Mouse (Mus musculus) ES-E14 (cell line): ENCODE results near the gene Smarcc2. TPM values are rescaled to one million over a fixed set of nuclear protein-coding genes. Genes with fewer than 3 reads are reported as not detected.

Source experiments
- DNase-seq: peaks from one replicate; pipeline ENCODE4 v3.0.0-alpha.2; 2013; ENCODE audit warnings: low read depth, low spot score
- H3K27ac ChIP-seq: 2 replicates; pipeline ENCODE4 v1.5.1; 2012; ENCODE audit warnings: low read depth, mild to moderate bottlenecking, low read length, moderate library complexity, mixed read lengths; ENCODE audit not compliant: poor library complexity, insufficient read depth, severe bottlenecking
- H3K36me3 ChIP-seq: 2 replicates; pipeline ENCODE4 v1.6.1; 2012; ENCODE audit warnings: mild to moderate bottlenecking, low read length, moderate library complexity, mixed read lengths; ENCODE audit not compliant: control insufficient read depth, poor library complexity, insufficient read depth, severe bottlenecking
- H3K4me1 ChIP-seq, 2 experiments: fragments of 150-350 bp in 1 of 2; sonication (generic) in 1 of 2; 2 replicates each; pipeline ENCODE4 v1.6.1; 2012; ENCODE audit warnings: low read length in 2 of 2, mild to moderate bottlenecking in 1 of 2, mixed read lengths in 1 of 2; ENCODE audit not compliant: control insufficient read depth in 2 of 2, insufficient read depth in 2 of 2, poor library complexity in 1 of 2
- H3K4me3 ChIP-seq, 2 experiments: fragments of 150-350 bp in 1 of 2; sonication (generic) in 1 of 2; 2 replicates each; pipeline ENCODE4 v1.5.1; 2012; ENCODE audit warnings: low read length in 2 of 2, low read depth in 1 of 2, mild to moderate bottlenecking in 1 of 2, mixed read lengths in 1 of 2; ENCODE audit not compliant: insufficient read depth in 1 of 2, poor library complexity in 1 of 2, severe bottlenecking in 1 of 2
- H3K9ac ChIP-seq: 2 replicates; pipeline ENCODE4 v1.6.1; 2012; ENCODE audit warnings: low read depth, mild to moderate bottlenecking, low read length, mixed read lengths; ENCODE audit not compliant: poor library complexity, insufficient read depth, severe bottlenecking
- H3K9me3 ChIP-seq: fragments of 150-350 bp; sonication (generic); 2 replicates; pipeline ENCODE4 v1.6.1; 2012; ENCODE audit warnings: low read depth, mild to moderate bottlenecking, low read length; ENCODE audit not compliant: control insufficient read depth, insufficient read depth
- CHD2 ChIP-seq: IDR thresholded peaks from 2 replicates; pipeline ENCODE4 v1.6.1; 2014; ENCODE audit warnings: mild to moderate bottlenecking, low read depth, low read length, inconsistent platforms
- HCFC1 ChIP-seq: IDR thresholded peaks from 2 replicates; pipeline ENCODE4 v1.6.1; 2012; ENCODE audit warnings: low read length, inconsistent platforms, borderline replicate concordance; ENCODE audit not compliant: insufficient read depth
- MAFK ChIP-seq: IDR thresholded peaks from 2 replicates; pipeline ENCODE4 v1.6.1; 2014; ENCODE audit warnings: mild to moderate bottlenecking, low read depth, low read length, inconsistent platforms; ENCODE audit not compliant: insufficient read depth
- ZC3H11A ChIP-seq: IDR thresholded peaks from 2 replicates; pipeline ENCODE4 v1.6.1; 2012; ENCODE audit warnings: low read depth, mild to moderate bottlenecking, inconsistent platforms, low read length, borderline replicate concordance
- ZNF384 ChIP-seq: IDR thresholded peaks from 2 replicates; pipeline ENCODE4 v1.6.1; 2012; ENCODE audit warnings: low read depth, low read length, inconsistent platforms
- in situ Hi-C, 2 experiments: fragments of 600-800 bp; cut with MboI; formaldehyde crosslinking; loops; one replicate each; pipeline ENCODE4 v1.15.1; 2025; ENCODE audit warnings: low sequenced_read_pairs in 2 of 2, inconsistent platforms in 1 of 2; ENCODE audit not compliant: unreplicated experiment in 2 of 2
- total RNA-seq: library from RNA; depleted of rRNA; stranded (reverse); fragments of 300-350 nt; gene quantifications from 2 replicates; pipeline ENCODE4 v1.2.3, GENCODE M21; 2012

The Smarcc2 gene
- total RNA-seq, 1 experiment = 18.9 TPM

GRCm38 (mm10) chr10:128457676-128458075 is 1.4 kb upstream of the Smarcc2 start:
- no peak overlapping the region for H3K27ac ChIP-seq
- H3K9me3 ChIP-seq = no peaks in the 10 kb centered on the region
- TF ChIP-seq ZNF384 = no peak
- no peak for TF ChIP-seq ZC3H11A
- TF ChIP-seq MAFK = no peak
- no peak for TF ChIP-seq CHD2
- no peak for TF ChIP-seq HCFC1
- H3K4me3 ChIP-seq = no peak overlapping the region
- in situ Hi-C loops = no loop called here
- H3K9ac ChIP-seq = no peak overlapping the region
- DNase-seq = no peak
- H3K36me3 ChIP-seq = no peaks in the 10 kb centered on the region
- peaks cover 2 to 9% of the 10 kb centered on the region in 2 experiments; a peak in 2 of 4 replicates for H3K4me1 ChIP-seq

DNA sequence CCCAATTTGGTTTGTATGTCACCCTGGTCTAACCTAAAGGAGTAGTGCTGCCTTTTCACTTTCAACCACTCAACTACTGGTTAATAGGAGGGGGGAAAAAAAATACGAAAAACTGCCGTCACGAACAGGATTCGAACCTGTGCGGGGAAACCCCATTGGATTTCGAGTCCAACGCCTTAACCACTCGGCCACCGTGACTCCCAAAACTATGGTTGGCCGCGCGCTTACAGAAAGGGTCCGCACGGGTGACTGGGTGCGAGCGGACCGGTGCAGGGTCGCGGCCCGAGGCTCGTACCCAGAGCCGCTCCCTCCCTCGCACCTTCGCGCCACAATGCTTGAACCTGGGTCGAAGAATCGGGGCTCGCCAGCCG is 715 bp upstream of the Smarcc2 start:
- H3K27ac ChIP-seq = peak overlapping the region; percentile 52; the same call in 1 of the 2 replicates
- H3K9ac ChIP-seq = peak overlapping the region; percentile 96
- in situ Hi-C loops = no loop called here
- peak; percentile 81 for DNase-seq
- peaks cover 2 to 9% of the 10 kb centered on the region in 2 experiments; a peak in 2 of 4 replicates for H3K4me1 ChIP-seq
- H3K9me3 ChIP-seq = no peaks in the 10 kb centered on the region
- TF ChIP-seq CHD2 = no peak
- peak; percentile 83 for TF ChIP-seq ZNF384
- TF ChIP-seq MAFK = peak; percentile 91
- TF ChIP-seq ZC3H11A = no peak
- TF ChIP-seq HCFC1 = 0 out of 2 replicates have a peak, but pooled peaks have one; percentile 70
- H3K36me3 ChIP-seq = no peaks in the 10 kb centered on the region
- peak overlapping the region; percentile 82 to 99 for H3K4me3 ChIP-seq

GRCm38 (mm10) chr10:128459409-128460269 is 591 bp downstream of the Smarcc2 start:
- H3K9ac ChIP-seq = peak overlapping the region; percentile 96
- in situ Hi-C loops = no loop called here
- H3K4me3 ChIP-seq = peak overlapping the region; percentile 88 to 99
- no peak overlapping the region for H3K27ac ChIP-seq
- no peak for DNase-seq
- H3K36me3 ChIP-seq = no peaks in the 10 kb centered on the region
- peaks cover 2 to 7% of the 10 kb centered on the region in 2 experiments; a peak in 2 of 4 replicates for H3K4me1 ChIP-seq
- TF ChIP-seq ZC3H11A (no peak), MAFK (no peak), HCFC1 (no peak), CHD2 (no peak), ZNF384 (no peak)
- H3K9me3 ChIP-seq = no peaks in the 10 kb centered on the region

DNA sequence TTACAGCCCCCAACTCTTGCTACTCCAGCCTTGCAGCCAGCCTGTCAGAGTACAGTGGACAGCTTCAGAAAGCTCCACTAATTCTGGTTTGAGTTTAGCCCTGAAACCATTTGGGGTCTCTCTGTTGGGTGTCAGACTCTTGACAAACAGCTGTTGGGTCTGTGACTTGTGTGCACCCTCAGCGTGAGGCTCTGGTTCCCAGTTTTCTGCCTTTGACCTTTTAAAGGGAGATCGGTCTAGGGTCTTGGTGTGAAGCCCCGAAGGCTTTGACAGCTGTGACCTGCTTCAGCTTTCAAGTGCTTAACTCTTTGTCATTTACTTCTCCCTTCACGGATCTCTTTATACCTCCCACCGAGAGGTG is 1.2 kb downstream of the Smarcc2 start:
- no peaks in the 10 kb centered on the region for H3K9me3 ChIP-seq
- no peak for DNase-seq
- H3K4me3 ChIP-seq = peak overlapping the region in 1 of 2 experiments; percentile 82; a peak in 2 of 4 replicates
- TF ChIP-seq HCFC1 (no peak), ZC3H11A (no peak), CHD2 (no peak), ZNF384 (no peak), MAFK (no peak)
- in situ Hi-C loops = no loop called here
- no peak overlapping the region for H3K9ac ChIP-seq
- H3K4me1 ChIP-seq = peaks cover 2% of the 10 kb centered on the region in 2 experiments; a peak in 1 of 4 replicates
- H3K27ac ChIP-seq = no peak overlapping the region
- H3K36me3 ChIP-seq = no peaks in the 10 kb centered on the region
